Mouse (Mus musculus) midbrain, embryonic 14.5 days (tissue): ENCODE data around the gene Ptprs. TPM values are rescaled to one million over a fixed set of nuclear protein-coding genes. Genes with fewer than 3 reads are reported as not detected.

Experiments
- ATAC-seq: fragments of 200-750 bp; cut with Nextera tagmentation; 2 replicates; pipeline ENCODE4 v1.8.0; 2017; ENCODE audit warnings: moderate number of reproducible peaks, moderate library complexity; ENCODE audit not compliant: low FRiP score, low TSS enrichment
- DNase-seq: peaks from one replicate; pipeline ENCODE4 v3.0.0-alpha.2; 2015
- H3K27ac ChIP-seq: fragments of 300-500 bp; sonication (generic); replicated peaks from 2 replicates; pipeline ENCODE4 v1.5.1; 2014; ENCODE audit warnings: mild to moderate bottlenecking, low read depth, low read length, moderate library complexity
- H3K27me3 ChIP-seq: fragments of 300-500 bp; sonication (generic); 2 replicates; pipeline ENCODE4 v1.6.1; 2014; ENCODE audit warnings: low read length, control low read depth, mixed read lengths; ENCODE audit not compliant: control insufficient read depth, insufficient read depth
- H3K36me3 ChIP-seq: fragments of 300-500 bp; sonication (generic); 2 replicates; pipeline ENCODE4 v1.6.1; 2014; ENCODE audit warnings: low read length, control low read depth; ENCODE audit not compliant: control insufficient read depth, insufficient read depth
- H3K4me1 ChIP-seq: fragments of 300-500 bp; sonication (generic); 2 replicates; pipeline ENCODE4 v1.6.1; 2014; ENCODE audit warnings: mild to moderate bottlenecking, antibody characterized with exemption, low read length, control low read depth; ENCODE audit not compliant: control insufficient read depth, insufficient read depth
- H3K4me2 ChIP-seq: fragments of 300-500 bp; sonication (generic); 2 replicates; pipeline ENCODE4 v1.6.1; 2014; ENCODE audit warnings: mild to moderate bottlenecking, low read length, moderate library complexity
- H3K4me3 ChIP-seq: fragments of 300-500 bp; sonication (generic); replicated peaks from 2 replicates; pipeline ENCODE4 v1.5.1; 2014; ENCODE audit warnings: low read depth, low read length
- H3K9ac ChIP-seq: fragments of 300-500 bp; sonication (generic); replicated peaks from 2 replicates; pipeline ENCODE4 v1.6.1; 2014; ENCODE audit warnings: mild to moderate bottlenecking, low read length, moderate library complexity
- H3K9me3 ChIP-seq: fragments of 300-500 bp; sonication (generic); 2 replicates; pipeline ENCODE4 v1.6.1; 2016; ENCODE audit warnings: low read length, control low read depth, mixed read lengths; ENCODE audit not compliant: control insufficient read depth
- WGBS: fragments of 180-500 bp; shearing (Covaris S2); extraction: QIAGEN DNeasy Blood & Tissue Kit; methylation state at CpG from one replicate; pipeline ENCODE4 v1.1.7; 2014; 5-methylcytosine and 5-hydroxymethylcytosine counted together
- polyA plus RNA-seq: library from polyadenylated mRNA; unstranded; fragments of >200 nt; fragmentation: Nextera tagmentation; extraction: Ambion mirVana; gene quantifications from 2 replicates; pipeline ENCODE4 v1.2.1, GENCODE M21; 2014

Gene Ptprs
- polyA plus RNA-seq, 1 experiment from 2014 or later = 304 TPM

- Histone ChIP-seq H3K36me3 (0 out of 2 replicates have a peak, but pooled peaks cover 4% of the 10 kb centered on the region), H3K27me3 (no peaks in the 10 kb centered on the region), H3K9me3 (no peaks in the 10 kb centered on the region), H3K9ac (peak overlapping the region; percentile 99), H3K4me3 (peak overlapping the region; percentile 92), H3K4me2 (peak overlapping the region; percentile 99), H3K4me1 (peaks cover 38% of the 10 kb centered on the region), H3K27ac (peak overlapping the region; percentile 99)
- DNase-seq (peak; percentile 66), ATAC-seq (no peak)
- WGBS = 2% methylated on average over 32 of the region's 32 CpGs
These were observed 1.9 kb downstream of the Ptprs start for GRCm38 (mm10) chr17:56474311-56474830.

- DNase-seq = no peak
- H3K4me2 ChIP-seq = peak overlapping the region; percentile 99
- 0 out of 2 replicates have a peak, but pooled peaks cover 4% of the 10 kb centered on the region for H3K36me3 ChIP-seq
- peak overlapping the region; percentile 99 for H3K9ac ChIP-seq
- H3K4me3 ChIP-seq = peak overlapping the region; percentile 92
- H3K4me1 ChIP-seq = peaks cover 44% of the 10 kb centered on the region
- H3K9me3 ChIP-seq = no peaks in the 10 kb centered on the region
- peak overlapping the region; percentile 99 for H3K27ac ChIP-seq
- under 1% methylated on average over 11 of the region's 11 CpGs for WGBS
- no peak for ATAC-seq
- H3K27me3 ChIP-seq = no peaks in the 10 kb centered on the region
These were observed 2.7 kb downstream of the Ptprs start for GRCm38 (mm10) chr17:56473611-56473905.

- 0 out of 2 replicates have a peak, but pooled peaks cover 4% of the 10 kb centered on the region for H3K36me3 ChIP-seq
- peak overlapping the region; percentile 99 for H3K27ac ChIP-seq
- H3K4me1 ChIP-seq = peaks cover 50% of the 10 kb centered on the region
- ATAC-seq (no peak), DNase-seq (peak; percentile 82)
- H3K27me3 ChIP-seq = no peaks in the 10 kb centered on the region
- peak overlapping the region; percentile 92 for H3K4me3 ChIP-seq
- WGBS = under 1% methylated on average over 50 of the region's 50 CpGs
- no peaks in the 10 kb centered on the region for H3K9me3 ChIP-seq
- H3K4me2 ChIP-seq = peak overlapping the region; percentile 99
- H3K9ac ChIP-seq = peak overlapping the region; percentile 99
These were observed 3.3 kb downstream of the Ptprs start for GRCm38 (mm10) chr17:56472733-56473610.

- H3K27me3 ChIP-seq = no peaks in the 10 kb centered on the region
- peaks cover 58% of the 10 kb centered on the region for H3K4me1 ChIP-seq
- no peaks in the 10 kb centered on the region for H3K9me3 ChIP-seq
- ATAC-seq (no peak), DNase-seq (no peak)
- 0 out of 2 replicates have a peak overlapping the region, but pooled peaks have one; percentile 14 for H3K27ac ChIP-seq
- H3K36me3 ChIP-seq = 0 out of 2 replicates have a peak, but pooled peaks cover 4% of the 10 kb centered on the region
- H3K4me2 ChIP-seq = peak overlapping the region; percentile 99
- peak overlapping the region; percentile 99 for H3K9ac ChIP-seq
- H3K4me3 ChIP-seq = peak overlapping the region; percentile 92
- 8% methylated on average over 16 of the region's 16 CpGs for WGBS
These were observed 4.2 kb downstream of the Ptprs start for GRCm38 (mm10) chr17:56472121-56472520.

- Histone ChIP-seq H3K27me3 (no peaks in the 10 kb centered on the region), H3K4me2 (peak overlapping the region; percentile 50; the same call in 1 of the 2 replicates), H3K36me3 (0 out of 2 replicates have a peak, but pooled peaks cover 4% of the 10 kb centered on the region), H3K4me3 (no peak overlapping the region), H3K9me3 (no peaks in the 10 kb centered on the region), H3K9ac (no peak overlapping the region), H3K4me1 (peaks cover 68% of the 10 kb centered on the region), H3K27ac (no peak overlapping the region)
- no peak for ATAC-seq
- DNase-seq = no peak
- 73% methylated on average over 5 of the region's 5 CpGs for WGBS
These were observed 5.1 kb downstream of the Ptprs start for GRCm38 (mm10) chr17:56471136-56471535.

- no peaks in the 10 kb centered on the region for H3K9me3 ChIP-seq
- 32% methylated on average over 10 of the region's 10 CpGs for WGBS
- DNase-seq (no peak), ATAC-seq (no peak)
- H3K27ac ChIP-seq = peak overlapping the region; percentile 90; the same call in 1 of the 2 replicates
- H3K4me3 ChIP-seq = no peak overlapping the region
- peaks cover 73% of the 10 kb centered on the region for H3K4me1 ChIP-seq
- peak overlapping the region; percentile 50 for H3K4me2 ChIP-seq
- 0 out of 2 replicates have a peak, but pooled peaks cover 4% of the 10 kb centered on the region for H3K36me3 ChIP-seq
- H3K9ac ChIP-seq = no peak overlapping the region
- H3K27me3 ChIP-seq = no peaks in the 10 kb centered on the region
These were observed 5.7 kb downstream of the Ptprs start for GRCm38 (mm10) chr17:56470571-56470970.

GRCm38 (mm10) chr17:56470001-56470436 is 6.3 kb downstream of the Ptprs start:
- ATAC-seq (no peak), DNase-seq (no peak)
- Histone ChIP-seq H3K36me3 (0 out of 2 replicates have a peak, but pooled peaks cover 4% of the 10 kb centered on the region), H3K9me3 (no peaks in the 10 kb centered on the region), H3K4me3 (peak overlapping the region; percentile 19; the same call in 1 of the 2 replicates), H3K9ac (0 out of 2 replicates have a peak overlapping the region, but pooled peaks have one; percentile 17), H3K27me3 (no peaks in the 10 kb centered on the region), H3K4me1 (peaks cover 76% of the 10 kb centered on the region), H3K4me2 (peak overlapping the region; percentile 50), H3K27ac (peak overlapping the region; percentile 90)
- 7% methylated on average over 26 of the region's 26 CpGs for WGBS

GRCm38 (mm10) chr17:56469275-56469674 is 7.0 kb downstream of the Ptprs start:
- H3K4me2 ChIP-seq = peak overlapping the region; percentile 50
- H3K36me3 ChIP-seq = 0 out of 2 replicates have a peak, but pooled peaks cover 4% of the 10 kb centered on the region
- WGBS = 16% methylated on average over 8 of the region's 8 CpGs
- DNase-seq = peak; percentile 52
- H3K9me3 ChIP-seq = no peaks in the 10 kb centered on the region
- peak overlapping the region; percentile 19; the same call in 1 of the 2 replicates for H3K4me3 ChIP-seq
- H3K9ac ChIP-seq = peak overlapping the region; percentile 17; the same call in 1 of the 2 replicates
- H3K27ac ChIP-seq = peak overlapping the region; percentile 90
- H3K27me3 ChIP-seq = no peaks in the 10 kb centered on the region
- H3K4me1 ChIP-seq = peaks cover 82% of the 10 kb centered on the region
- ATAC-seq = no peak
